Mouse (Mus musculus) c-Kit-positive CD71-positive TER-119-negative erythroid progenitor cells, embryonic 14.5 days (primary cell): Measurements from ENCODE around the gene Snx33.

Experiments
- DNase-seq: peaks from one replicate; pipeline ENCODE4 v3.0.0-alpha.2; 2013; ENCODE audit warnings: low read depth

The Snx33 gene

DNA sequence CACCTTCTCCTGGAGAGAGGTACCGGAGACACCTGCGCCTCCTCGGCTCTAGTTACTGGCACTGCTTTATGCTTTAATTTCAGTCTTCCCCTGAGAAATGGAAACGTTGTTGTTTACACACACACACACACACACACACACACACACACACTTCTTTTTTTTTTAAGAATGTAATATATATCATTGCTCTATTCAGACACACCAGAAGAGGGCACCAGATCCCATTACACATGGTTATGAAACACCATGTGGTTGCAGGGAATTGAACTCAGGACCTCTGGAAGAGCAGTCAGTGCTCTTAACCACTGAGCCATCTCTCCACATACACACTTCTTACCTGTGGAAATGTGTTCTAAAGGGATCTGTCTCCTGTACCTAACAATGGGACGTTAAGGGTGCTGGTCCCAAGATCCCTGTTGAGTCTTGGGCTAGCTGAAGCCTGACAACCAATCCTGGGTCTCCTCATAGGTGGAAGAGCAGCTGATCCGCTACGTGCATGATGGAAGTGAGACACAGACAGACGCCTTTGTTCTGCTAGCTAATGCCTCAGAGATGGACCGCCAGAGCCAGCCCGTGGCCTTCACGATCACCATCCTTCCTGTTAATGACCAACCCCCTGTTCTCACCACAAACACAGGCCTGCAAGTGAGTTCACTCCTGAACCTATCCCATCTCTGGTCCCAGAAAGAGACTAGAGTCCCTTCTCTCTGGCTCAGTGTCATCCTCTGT, 37.5 kb downstream of the Snx33 start:
- DNase-seq, result no peak

DNA sequence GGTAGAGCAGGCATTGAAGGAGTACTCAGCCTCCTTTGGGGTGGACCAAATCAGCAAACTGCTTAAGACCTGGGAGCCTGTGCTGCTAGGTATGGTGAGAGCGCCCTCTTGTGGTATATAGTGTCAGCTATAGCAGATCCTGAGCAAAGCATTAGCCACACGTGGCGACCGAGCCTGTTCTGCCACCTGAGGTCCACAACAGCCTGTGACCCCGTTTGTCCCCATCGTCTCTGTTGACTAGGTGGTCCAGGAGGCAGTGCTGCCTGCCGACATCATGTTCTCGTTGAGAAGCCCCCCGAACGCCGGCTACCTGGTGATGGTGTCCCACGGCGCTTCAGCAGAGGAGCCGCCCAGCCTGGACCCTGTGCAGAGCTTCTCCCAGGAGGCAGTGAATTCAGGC, 38.4 kb downstream of the Snx33 start:
- DNase-seq, result peak; percentile 61

DNA sequence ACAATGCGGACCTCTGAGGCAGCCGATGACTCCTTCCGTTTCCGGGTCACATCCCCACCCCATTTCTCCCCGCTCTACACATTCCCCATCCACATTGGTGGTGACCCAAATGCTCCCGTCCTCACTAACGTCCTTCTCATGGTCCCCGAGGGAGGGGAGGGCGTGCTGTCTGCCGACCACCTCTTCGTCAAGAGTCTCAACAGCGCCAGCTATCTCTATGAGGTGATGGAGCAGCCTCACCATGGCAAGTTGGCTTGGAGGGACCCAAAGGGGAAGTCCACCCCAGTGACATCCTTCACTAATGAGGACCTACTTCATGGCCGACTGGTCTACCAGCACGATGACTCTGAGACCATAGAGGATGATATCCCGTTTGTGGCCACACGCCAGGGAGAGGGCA, 40.6 kb downstream of the Snx33 start:
- DNase-seq, result no peak

DNA sequence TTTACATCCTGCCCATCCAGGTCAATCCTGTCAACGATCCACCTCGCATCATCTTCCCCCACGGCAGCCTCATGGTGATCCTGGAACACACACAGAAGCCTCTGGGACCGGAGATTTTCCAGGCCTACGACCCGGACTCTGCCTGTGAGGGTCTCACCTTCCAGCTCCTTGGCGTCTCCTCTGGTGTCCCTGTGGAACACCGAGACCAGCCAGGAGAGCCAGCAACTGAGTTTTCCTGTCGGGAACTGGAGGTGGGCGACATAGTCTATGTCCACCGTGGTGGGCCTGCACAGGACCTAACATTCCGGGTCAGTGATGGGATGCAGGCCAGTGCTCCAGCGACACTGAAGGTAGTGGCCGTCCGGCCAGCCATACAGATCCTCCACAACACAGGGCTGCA, 41.6 kb downstream of the Snx33 start:
- DNase-seq, result no peak

DNA sequence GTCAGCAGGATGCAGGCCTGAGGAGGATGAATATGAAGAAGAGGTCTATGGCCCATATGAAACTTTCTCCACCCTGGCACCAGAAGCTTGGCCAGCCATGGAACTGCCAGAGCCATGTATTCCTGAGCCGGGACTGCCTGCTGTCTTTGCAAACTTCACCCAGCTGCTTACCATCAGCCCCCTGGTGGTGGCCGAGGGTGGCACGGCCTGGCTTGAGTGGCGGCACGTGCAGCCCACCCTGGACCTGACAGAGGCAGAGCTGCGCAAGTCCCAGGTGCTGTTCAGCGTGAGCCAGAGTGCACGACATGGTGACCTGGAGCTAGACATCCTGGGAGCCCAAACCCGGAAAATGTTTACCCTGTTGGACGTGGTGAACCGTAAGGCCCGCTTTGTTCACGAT, 42.1 kb downstream of the Snx33 start:
- DNase-seq, result no peak

DNA sequence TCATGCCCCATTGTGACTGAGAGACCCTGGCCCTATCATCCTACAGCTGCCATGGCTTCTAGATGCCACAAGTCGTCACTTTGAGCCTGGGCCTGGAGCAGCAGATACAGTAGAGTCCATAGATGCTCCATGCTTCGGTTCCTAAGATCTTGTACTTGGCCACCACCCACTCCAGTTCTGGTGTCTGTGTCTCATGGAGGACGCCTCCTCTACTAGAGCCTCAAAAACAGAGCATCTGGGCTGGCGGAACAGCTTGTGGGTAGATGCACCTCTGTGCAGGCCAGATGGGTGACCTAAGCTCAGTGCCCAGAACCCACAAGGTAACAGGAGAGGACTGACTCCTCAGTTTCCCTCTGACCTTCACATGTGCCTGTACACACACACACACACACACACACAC, 43.8 kb downstream of the Snx33 start:
- no peak for DNase-seq

DNA sequence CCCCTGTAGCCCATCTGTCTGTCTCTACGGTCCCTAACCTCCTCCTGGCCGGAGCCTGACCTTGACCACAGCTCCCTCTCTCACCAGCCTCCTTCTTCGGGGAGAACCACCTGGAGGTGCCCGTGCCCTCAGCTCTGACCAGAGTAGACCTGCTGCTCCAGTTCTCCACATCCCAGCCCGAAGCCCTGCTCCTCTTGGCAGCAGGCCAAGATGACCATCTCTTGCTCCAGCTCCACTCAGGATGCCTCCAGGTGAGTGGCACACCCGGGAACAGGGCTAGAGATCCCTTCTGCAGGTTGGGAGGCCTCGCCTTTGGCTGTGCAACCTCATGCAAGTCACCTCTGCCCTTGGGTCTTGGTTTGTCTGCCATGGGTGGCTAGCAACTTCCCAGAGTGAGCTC, 44.7 kb downstream of the Snx33 start:
- no peak for DNase-seq

DNA sequence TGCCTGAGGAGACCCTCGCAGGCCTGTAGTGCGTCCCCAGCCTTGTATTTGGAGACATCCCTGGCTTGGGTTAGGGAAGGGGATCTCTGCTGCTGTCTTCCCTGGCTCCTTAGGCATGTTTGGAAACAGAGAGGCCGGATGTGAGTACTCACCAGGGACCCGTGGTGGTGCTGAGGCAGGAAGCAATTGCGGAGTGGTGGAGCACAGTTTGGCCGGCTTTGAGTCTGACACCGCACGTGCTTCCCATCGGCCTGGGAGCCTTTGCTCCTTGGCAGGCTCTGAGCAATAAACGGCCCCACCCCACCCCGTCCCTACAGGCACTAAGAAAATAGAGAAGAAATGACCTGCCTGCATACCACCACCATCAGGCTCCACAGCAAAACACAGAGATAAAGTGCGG, 45.4 kb downstream of the Snx33 start:
- no peak for DNase-seq

DNA sequence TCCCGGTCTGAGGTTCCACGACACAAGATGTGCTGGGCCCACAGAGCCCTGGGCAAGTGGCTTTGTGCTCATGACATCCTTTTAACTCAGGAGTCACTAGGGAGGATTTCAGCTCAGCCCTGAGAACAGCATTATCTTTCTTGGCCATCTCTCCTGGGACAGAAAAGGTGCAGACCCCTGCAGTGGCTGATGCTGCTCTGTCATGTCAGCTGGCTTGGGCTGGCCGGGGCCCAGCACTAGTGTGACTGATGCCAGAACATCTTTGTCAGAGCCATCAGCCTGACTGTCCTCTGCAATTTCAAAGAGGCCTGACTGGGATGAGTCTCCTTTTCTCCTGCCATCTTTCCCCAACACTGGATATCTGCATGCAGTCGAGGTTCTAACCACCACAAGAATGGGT, 45.9 kb downstream of the Snx33 start:
- DNase-seq, result no peak

DNA sequence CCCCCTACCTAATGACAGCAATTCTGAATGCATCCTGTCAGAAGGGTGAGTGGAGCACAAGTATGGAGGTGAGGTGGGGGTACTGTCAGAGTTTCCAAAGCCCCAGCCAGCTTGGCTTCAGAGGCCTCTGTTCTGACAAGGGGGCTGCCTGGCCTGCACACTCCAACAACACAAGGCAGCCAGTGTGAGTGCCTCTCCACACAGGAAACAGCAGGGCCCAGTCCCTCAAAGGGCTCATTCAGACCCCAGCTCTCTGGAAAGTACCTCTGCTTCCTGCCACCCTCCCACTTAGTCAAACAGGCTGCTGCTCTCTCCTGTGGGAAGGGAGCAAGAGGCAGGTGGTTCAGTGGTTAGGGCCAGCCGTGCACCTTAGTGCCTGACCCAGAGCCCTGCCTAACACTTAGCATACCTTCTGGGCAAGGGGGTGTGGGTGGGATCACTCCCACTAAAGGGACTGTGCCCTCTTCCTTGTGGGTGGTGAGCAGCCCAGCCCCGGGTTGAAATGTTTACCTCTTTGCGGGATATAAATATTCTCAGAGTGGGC, 46.6 kb downstream of the Snx33 start:
- no peak for DNase-seq

DNA sequence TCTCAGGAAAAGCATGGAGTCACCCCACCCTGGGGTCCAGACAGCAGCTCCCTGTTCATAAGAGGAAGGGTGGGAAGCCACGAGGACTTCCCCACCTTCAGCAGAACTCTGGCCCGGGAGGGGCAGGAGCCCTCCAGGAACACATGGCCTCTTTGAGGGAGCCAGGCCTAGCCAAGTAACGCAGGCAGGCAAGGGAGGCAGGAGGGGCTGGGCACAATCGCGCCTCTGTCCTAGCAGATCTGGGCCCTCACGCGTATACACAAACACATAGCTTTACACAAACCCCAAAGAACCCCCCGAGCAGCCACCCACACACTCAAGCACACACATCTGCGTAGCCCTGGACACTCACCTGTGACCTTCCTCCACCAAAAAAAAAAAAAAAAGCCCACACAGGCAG, 47.4 kb downstream of the Snx33 start:
- DNase-seq, result no peak

DNA sequence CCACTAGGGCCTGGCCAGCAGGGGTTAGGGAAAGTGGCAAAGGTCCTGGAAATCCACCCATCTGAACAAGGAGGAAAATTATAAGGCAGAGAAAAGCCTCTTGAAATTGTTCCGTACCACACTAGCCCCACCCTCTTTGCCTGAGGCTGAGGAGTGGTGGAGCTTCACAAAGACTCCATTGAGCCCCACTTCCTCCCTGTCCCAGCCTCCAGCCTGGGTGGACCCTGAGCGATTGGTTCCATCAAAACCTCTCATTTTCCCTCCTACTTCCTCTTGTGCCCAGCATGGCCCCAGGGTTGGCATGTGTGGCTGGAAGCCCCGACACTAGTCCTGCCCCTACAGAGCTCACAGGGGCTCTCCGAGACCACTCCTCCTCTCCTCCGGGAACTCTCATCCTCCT, 50.9 kb downstream of the Snx33 start:
- no peak for DNase-seq

DNA sequence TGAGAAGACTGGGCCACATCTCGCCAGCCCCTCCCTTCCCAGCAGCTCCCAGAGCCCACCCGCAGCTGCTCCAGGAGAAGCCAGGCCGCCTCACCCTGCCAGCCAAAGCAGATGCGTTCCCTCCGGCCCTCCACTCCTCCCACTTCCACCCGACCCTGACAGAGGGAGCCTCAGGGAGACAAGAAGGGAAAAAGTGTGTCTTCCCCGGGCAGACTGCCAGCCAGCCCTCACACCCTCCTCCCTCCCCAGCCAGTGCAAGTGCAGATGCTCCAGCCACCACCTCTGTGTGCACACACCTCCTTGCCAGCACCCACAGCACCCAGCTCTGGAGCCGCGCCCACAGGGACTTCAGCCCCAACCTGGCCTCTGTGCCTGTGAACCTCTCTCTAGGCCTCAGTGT, 51.4 kb downstream of the Snx33 start:
- no peak for DNase-seq

DNA sequence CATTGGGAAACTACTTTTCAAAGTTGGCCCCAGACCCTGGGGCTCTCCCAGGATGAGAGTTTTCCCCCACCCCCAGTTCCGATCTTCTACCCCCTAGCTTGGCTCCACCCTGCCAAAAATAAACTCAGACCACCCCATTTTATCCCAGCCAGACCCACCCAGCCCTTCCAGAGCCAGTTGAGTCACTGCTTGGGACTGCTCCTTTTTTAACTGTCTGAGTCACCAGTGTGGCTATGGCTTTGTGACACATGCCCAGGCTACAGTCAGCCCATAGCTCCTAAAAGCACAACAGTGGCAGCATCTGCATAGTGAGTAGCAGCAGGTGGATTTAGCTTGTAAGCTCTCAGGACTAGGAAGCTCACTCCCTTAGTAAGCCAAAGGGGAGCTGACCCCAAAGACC, 55.1 kb downstream of the Snx33 start:
- no peak for DNase-seq

DNA sequence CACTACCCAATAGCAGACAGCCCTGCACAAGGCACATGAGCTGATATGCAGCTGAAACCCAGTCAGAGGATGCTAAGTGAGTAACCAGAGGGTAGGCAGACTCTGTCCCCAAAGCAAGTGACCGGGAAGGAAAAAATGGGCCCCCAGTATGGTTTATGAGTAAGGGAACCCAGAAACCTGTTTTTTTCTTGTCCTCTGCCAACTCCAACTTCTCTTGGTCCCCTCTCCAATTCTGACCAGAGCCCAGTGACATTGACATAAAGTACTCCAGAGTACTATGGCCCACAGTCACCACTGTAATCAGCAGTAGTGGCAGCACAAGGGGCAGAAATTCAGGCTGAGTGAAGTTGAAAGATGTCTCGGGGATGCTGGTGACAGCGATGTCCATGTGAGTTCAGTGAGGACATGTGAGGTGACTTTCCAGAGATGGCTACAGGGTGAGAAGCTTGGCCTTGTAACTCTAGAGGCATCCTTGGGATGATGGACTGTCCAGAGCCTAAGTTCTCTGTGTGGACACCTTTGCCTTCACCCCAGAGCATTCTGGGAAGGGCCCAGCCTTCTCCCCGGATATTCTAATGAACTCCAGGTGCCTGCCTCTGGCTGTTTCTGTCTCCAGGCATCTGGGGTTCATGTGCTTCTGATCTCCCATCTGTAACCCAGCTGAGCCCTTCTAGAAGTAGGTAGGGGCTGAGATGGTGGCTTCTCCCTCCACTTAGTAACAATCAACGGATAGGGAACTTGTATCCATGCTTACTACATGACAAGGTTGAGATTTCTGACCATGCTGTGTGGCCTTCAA, 55.9 kb downstream of the Snx33 start:
- DNase-seq, result no peak

DNA sequence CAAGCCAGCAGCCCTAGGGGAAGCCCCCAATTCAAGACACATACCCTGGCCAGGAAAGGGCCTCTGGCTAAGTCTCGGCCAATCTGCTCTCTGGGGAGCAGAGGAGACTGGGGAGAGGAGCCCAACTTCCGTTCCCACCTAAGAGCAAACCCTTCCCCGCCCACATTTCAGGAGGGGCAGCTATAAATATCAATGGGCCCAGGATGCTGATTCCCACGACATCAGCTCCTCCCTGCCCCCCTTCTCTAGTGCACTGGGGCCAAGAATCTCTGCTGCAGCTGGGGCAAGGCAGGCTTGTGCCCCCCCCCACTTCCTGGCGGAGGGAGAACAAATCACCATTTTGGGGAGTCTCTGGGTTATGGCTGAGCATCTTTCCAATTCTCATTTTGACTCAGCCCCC, 57.0 kb downstream of the Snx33 start:
- no peak for DNase-seq

DNA sequence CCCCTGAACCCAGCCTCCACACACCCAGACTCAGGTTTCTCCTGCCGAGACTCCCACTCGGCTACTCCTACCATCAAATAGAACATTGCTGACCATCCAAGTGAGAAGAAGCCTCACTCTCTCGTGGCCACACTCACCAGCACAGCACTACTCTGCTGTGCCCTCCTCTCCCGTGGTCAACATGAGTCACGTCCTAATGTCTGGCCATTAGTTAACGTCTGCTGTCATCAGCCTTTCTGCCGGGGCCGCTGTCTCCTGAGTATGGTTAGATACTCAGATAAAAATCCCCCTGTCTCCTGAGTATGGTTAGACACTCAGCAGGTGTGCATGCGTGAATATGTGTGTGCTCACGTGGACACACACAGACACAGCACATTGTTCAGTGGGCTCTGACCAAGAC, 57.4 kb downstream of the Snx33 start:
- DNase-seq, result no peak

DNA sequence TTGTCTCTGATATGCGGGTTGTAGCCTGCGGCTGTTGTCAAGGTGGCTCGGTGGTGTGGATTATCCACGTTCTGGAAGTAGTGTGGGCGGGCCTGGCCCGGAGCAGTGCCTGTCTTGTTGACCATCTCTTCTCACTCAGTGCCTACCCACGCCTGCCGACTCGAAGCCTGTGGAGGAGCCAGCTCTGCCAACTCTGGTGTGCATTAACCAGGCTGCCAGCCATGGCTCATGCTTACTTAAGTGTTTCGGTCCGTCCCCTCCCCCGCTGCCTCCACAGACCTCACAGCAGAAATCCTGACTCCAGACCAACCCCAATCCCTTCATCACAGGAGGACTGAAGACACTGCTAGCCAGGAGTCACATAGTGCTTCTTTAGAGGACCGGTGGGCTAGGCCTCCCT, 58.6 kb downstream of the Snx33 start:
- DNase-seq, result no peak

DNA sequence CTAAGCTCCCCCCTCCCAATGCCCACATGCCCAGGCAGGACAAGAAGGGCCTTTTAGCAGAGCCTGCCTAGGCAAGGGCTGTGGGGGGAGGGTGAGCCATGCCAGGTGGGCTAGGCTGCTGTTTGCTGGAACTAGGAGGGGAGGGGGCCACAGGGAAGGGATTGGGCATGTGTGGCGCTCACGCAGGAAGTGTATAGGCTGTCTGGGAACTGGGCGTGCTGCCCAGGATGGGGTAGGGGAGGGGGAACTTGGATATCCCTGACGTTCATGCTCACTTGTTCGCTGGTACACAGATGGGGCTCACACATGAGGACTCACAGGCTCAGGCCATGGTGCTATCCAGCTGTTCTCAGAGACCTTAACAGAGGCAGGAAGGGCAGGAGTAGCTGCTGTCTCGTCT, 59.9 kb downstream of the Snx33 start:
- no peak for DNase-seq
